Mouse (Mus musculus): Measurements from ENCODE around the gene Kremen1. TPM values are rescaled to one million over a fixed set of nuclear protein-coding genes. Genes with fewer than 3 reads are reported as not detected.

Gene Kremen1
- total RNA-seq, 2 experiments from 2014 or later, result 80.7 to 81.9 TPM

DNA sequence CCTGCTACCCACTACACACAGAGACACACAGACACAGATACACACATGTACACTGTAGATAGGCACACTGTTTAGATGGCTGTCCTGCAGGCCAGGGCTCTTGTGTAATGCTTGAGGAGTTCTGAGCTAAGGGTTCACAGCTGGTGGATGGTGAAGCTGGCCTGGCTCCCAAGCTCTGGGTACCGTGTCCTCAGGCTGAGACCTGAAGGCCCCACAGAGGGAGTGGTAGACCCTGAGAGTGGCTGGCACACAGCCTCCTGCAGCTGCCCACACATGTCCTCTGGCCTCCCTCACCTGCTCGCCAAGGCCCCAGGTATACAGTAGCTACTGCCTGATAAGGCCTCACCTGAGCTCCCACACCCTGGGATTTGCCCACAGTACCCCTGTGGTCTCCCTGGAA, 119.4 kb downstream of the Kremen1 start:
- DNase-seq, result no peak
- intact Hi-C loops (cut with DNase I), result no loop called here

Other genes starting within 250 kb of the Kremen1 start
- gene Rasl10a, start 203.4 kb downstream of the Kremen1 start, total RNA-seq (2021), result 1 to 10 TPM; 5.1 to 9.5 TPM
- gene Gas2l1, start 196.2 kb downstream of the Kremen1 start, total RNA-seq (2021), result 10 to 100 TPM; 17.5 to 18.7 TPM
- 10 to 100 TPM; 21.0 to 28.1 TPM for gene Rhbdd3, start 162.6 kb downstream of the Kremen1 start, total RNA-seq (2021)
- 10 to 100 TPM; 85.9 to 93.8 TPM for gene Ewsr1, start 162.3 kb downstream of the Kremen1 start, total RNA-seq (2021)
- 1 to 10 TPM; 2.1 to 3.8 TPM for gene Emid1, start 109.3 kb downstream of the Kremen1 start, total RNA-seq (2021)
- gene Znrf3, start 183.3 kb upstream of the Kremen1 start, total RNA-seq (2021), result 1 to 10 TPM; 8.7 to 9.1 TPM